Mouse (Mus musculus) hindbrain, embryonic 11.5 days (tissue): Measurements from ENCODE around the gene Pxt1. TPM values are rescaled to one million over a fixed set of nuclear protein-coding genes. Genes with fewer than 3 reads are reported as not detected.
"Not testable (repeated sequence)": the region's sequence is repeated elsewhere in the genome, so short reads cannot be mapped to it uniquely, and the experiment has no call there.

Experiments used
- ATAC-seq: fragments of 200-750 bp; cut with Nextera tagmentation; 2 replicates; pipeline ENCODE4 v1.8.0; 2017; ENCODE audit warnings: mild to moderate bottlenecking, moderate TSS enrichment, moderate library complexity; ENCODE audit not compliant: low FRiP score
- DNase-seq: peaks from one replicate; pipeline ENCODE4 v3.0.0-alpha.2; 2015; ENCODE audit warnings: low spot score
- H3K27ac ChIP-seq: fragments of 300-500 bp; sonication (generic); 2 replicates; pipeline ENCODE4 v1.5.1; 2014; ENCODE audit warnings: mild to moderate bottlenecking, low read depth, low read length
- H3K27me3 ChIP-seq: fragments of 300-500 bp; sonication (generic); 2 replicates; pipeline ENCODE4 v1.6.1; 2014; ENCODE audit warnings: mild to moderate bottlenecking, low read length, moderate library complexity, mixed read lengths; ENCODE audit not compliant: control insufficient read depth, insufficient read depth
- H3K36me3 ChIP-seq: fragments of 300-500 bp; sonication (generic); 2 replicates; pipeline ENCODE4 v1.6.1; 2014; ENCODE audit warnings: mild to moderate bottlenecking, low read length, moderate library complexity, mixed read lengths; ENCODE audit not compliant: control insufficient read depth, insufficient read depth
- H3K4me1 ChIP-seq: fragments of 300-500 bp; sonication (generic); replicated peaks from 2 replicates; pipeline ENCODE4 v1.6.1; 2014; ENCODE audit warnings: low read length, mixed read lengths; ENCODE audit not compliant: control insufficient read depth, insufficient read depth
- H3K4me2 ChIP-seq: fragments of 300-500 bp; sonication (generic); replicated peaks from 2 replicates; pipeline ENCODE4 v1.6.1; 2014; ENCODE audit warnings: mild to moderate bottlenecking, low read depth, low read length
- H3K4me3 ChIP-seq: fragments of 300-500 bp; sonication (generic); 2 replicates; pipeline ENCODE4 v1.5.1; 2014; ENCODE audit warnings: low read depth, low read length
- H3K9ac ChIP-seq: fragments of 300-500 bp; sonication (generic); 2 replicates; pipeline ENCODE4 v1.6.1; 2014; ENCODE audit warnings: low read depth, low read length
- H3K9me3 ChIP-seq: fragments of 300-500 bp; sonication (generic); 2 replicates; pipeline ENCODE4 v1.6.1; 2016; ENCODE audit warnings: low read length; ENCODE audit not compliant: control insufficient read depth
- WGBS: fragments of 180-500 bp; shearing (Covaris S2); extraction: QIAGEN DNeasy Blood & Tissue Kit; methylation state at CpG from one replicate; pipeline ENCODE4 v1.1.7; 2014; 5-methylcytosine and 5-hydroxymethylcytosine counted together
- polyA plus RNA-seq: library from polyadenylated mRNA; unstranded; fragments of >200 nt; fragmentation: Nextera tagmentation; extraction: Ambion mirVana; gene quantifications from 2 replicates; pipeline ENCODE4 v1.2.1, GENCODE M21; 2014

The Pxt1 gene
- 0.34 TPM in 1 of 2 replicates, not detected in the other for polyA plus RNA-seq

DNA sequence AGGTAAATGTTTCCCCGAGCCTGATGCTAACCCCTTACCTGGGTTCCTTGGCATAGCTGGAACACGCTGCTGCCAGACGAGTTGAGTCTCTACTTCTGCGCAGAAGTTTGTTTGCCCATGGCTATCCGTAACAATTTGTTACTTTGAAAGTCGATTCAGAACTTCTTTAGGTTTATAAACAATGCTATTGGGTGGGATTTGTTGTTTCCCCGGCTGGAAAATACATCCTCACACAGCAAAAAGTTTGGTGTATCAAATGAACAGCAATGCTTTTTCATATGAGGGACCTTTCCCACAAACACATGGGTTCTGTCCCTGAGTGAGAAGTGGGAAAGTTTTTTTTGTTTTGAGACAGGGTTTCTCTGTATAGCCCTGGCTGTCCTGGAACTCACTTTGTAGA is at the start of gene Pxt1:
Gene Pxt1, minus strand, starts transcription at position 101 of the 400 bp plus-strand sequence.
- ATAC-seq, result no peak
- no peaks in the 10 kb centered on the region for H3K9me3 ChIP-seq
- no peaks in the 10 kb centered on the region for H3K27me3 ChIP-seq
- H3K36me3 ChIP-seq, result no peaks in the 10 kb centered on the region
- H3K4me1 ChIP-seq, result no peaks in the 10 kb centered on the region
- DNase-seq, result no peak
- H3K4me2 ChIP-seq, result no peak within 1 kb of the TSS
- no peak within 1 kb of the TSS for H3K4me3 ChIP-seq
- H3K9ac ChIP-seq, result no peak within 1 kb of the TSS
- H3K27ac ChIP-seq, result no peak within 1 kb of the TSS
- 91% methylated on average over 7 of the region's 7 CpGs for WGBS

DNA sequence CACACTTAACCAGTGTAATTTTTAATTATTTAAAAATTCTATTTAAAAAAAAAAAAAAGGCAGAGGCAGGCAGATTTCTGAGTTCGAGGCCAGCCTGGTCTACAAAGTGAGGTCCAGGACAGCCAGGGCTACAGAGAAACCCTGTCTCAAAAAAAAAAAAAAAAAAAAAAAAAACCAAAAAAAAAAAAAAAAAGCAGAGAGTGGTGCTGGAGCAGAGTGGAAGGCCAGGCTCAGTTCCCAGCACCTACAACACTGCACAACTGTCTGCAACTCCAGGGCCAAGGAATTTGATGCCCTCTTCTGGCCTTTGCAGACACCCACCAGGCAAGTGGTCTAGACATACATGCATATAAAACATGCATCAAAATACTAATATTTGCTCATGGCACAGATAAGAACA is 49.4 kb upstream of the Pxt1 start:
- not testable (repeated sequence) for DNase-seq, H3K9me3 ChIP-seq, H3K4me3 ChIP-seq, H3K4me1 ChIP-seq, H3K27me3 ChIP-seq, H3K27ac ChIP-seq, H3K9ac ChIP-seq, ATAC-seq, H3K36me3 ChIP-seq, H3K4me2 ChIP-seq
- WGBS, result 88% methylated on average over 1 of the region's 1 CpGs

DNA sequence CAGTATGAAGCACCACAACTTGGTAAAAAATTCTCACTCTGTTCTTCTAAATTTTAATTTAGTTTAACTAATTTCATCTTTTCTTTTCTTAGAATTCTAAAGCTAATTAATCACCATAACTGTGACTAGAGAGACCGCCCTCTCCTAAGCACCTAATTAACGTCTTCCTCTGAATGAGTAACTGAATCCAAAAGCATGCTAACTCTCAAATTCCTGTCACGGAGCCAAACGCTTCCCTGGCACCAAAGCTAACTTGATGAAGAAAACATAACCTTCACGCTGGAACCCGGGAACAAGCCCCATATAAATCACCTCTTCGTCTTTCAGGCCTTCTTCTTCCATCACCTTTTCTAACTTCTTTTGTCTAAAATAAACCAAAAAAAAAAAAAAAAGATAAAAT is 48.5 kb upstream of the Pxt1 start:
- DNase-seq (no peak), ATAC-seq (no peak)
- Histone ChIP-seq H3K27ac (no peak overlapping the region), H3K9ac (no peak overlapping the region), H3K4me3 (no peak overlapping the region), H3K36me3 (peaks cover 10% of the 10 kb centered on the region; the same call in 1 of the 2 replicates), H3K9me3 (no peaks in the 10 kb centered on the region), H3K4me1 (no peaks in the 10 kb centered on the region), H3K4me2 (no peak overlapping the region), H3K27me3 (no peaks in the 10 kb centered on the region)
- WGBS, result 84% methylated on average over 7 of the region's 7 CpGs

DNA sequence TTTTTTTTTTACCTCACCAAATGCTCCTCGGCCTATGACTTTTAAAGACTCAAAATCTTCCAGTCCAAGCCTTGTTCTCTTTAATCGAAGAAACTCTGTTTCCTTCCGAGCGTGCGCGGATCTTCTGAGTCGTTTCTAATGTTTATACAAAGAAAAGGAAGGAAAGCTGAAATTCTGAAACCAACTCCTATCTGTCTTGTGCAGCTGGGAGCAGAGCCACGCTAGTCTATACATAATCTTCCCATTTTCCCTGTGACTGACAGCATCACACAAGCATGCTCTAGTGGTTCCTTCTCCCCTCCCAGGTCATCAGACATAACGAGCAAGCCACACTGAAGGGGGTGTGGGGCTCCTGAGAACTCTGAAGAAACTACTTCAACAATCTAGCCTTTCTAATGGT is 47.6 kb upstream of the Pxt1 start:
- Histone ChIP-seq H3K27ac (no peak overlapping the region), H3K27me3 (no peaks in the 10 kb centered on the region), H3K9me3 (no peaks in the 10 kb centered on the region), H3K4me1 (no peaks in the 10 kb centered on the region), H3K4me2 (no peak overlapping the region), H3K4me3 (no peak overlapping the region), H3K9ac (no peak overlapping the region), H3K36me3 (peaks cover 13% of the 10 kb centered on the region; the same call in 1 of the 2 replicates)
- 94% methylated on average over 9 of the region's 9 CpGs for WGBS
- no peak for DNase-seq
- no peak for ATAC-seq

DNA sequence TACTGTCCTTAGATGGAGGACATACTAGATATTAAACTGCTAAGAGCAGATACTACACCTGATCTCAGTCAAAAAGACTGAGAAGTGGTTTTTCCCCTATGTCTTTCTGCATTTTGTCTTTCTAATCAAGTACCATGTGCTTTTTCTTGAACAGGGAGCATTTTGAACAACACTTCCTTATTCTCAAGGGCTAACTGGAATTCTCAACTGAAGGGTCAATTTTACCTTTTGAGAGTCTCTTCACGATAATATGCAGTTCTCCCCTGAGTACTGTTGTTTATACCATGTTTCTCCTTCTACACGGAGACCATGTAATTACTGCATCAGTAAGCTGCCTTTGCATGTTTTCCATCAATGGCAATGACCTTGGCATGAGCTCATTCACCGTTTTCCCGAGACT is 46.4 kb upstream of the Pxt1 start:
- H3K27me3 ChIP-seq, result no peaks in the 10 kb centered on the region
- peaks cover 13% of the 10 kb centered on the region; the same call in 1 of the 2 replicates for H3K36me3 ChIP-seq
- WGBS, result 85% methylated on average over 4 of the region's 4 CpGs
- H3K4me1 ChIP-seq, result no peaks in the 10 kb centered on the region
- H3K4me2 ChIP-seq, result no peak overlapping the region
- H3K9ac ChIP-seq, result no peak overlapping the region
- ATAC-seq (no peak), DNase-seq (no peak)
- H3K4me3 ChIP-seq, result no peak overlapping the region
- H3K9me3 ChIP-seq, result no peaks in the 10 kb centered on the region
- no peak overlapping the region for H3K27ac ChIP-seq

DNA sequence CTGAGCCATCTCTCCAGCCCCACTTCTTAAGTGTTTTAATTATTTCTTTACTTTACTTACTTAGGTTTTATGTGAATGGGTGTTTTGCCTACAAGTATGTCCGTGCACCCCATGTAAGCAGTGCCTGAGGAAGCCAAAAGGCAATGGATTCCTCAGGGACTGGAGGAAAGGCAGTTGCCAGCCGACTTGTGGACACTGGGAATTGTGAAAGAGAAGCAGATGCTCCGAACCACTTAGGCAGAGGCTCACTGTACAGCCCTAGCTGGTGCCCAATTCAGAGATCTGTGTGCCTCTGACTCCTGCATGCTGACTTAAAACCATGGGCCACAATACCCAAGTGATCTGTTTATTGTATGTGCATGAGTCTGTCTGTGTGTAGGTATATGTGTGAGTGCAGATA is 45.4 kb upstream of the Pxt1 start:
- Histone ChIP-seq H3K9ac (no peak overlapping the region), H3K36me3 (peaks cover 13% of the 10 kb centered on the region; the same call in 1 of the 2 replicates), H3K4me1 (no peaks in the 10 kb centered on the region), H3K27me3 (no peaks in the 10 kb centered on the region), H3K27ac (no peak overlapping the region), H3K4me3 (no peak overlapping the region), H3K9me3 (no peaks in the 10 kb centered on the region), H3K4me2 (no peak overlapping the region)
- ATAC-seq (no peak), DNase-seq (no peak)
- WGBS, result 83% methylated on average over 3 of the region's 3 CpGs

DNA sequence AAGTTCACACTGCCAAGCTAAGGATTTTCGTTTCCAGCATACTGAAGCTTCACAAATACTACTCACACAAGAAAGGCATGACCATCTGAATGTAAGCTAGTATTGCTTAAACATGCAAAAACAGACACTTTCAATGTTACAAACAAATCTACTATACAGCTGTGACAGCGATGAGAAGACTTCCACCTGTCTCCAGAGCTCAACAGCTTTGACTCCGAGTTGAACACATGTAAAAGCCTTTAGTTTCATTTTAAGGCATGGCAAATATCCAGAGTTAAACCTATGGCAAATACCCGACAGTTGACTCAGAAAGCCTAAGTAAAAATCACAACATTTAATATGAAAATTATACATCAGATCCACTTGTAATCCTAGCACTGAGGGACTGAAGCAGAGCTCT is 44.7 kb upstream of the Pxt1 start:
- H3K9ac ChIP-seq, result no peak overlapping the region
- ATAC-seq, result no peak
- H3K4me3 ChIP-seq, result no peak overlapping the region
- H3K27ac ChIP-seq, result no peak overlapping the region
- no peaks in the 10 kb centered on the region for H3K9me3 ChIP-seq
- H3K4me2 ChIP-seq, result no peak overlapping the region
- DNase-seq, result no peak
- no peaks in the 10 kb centered on the region for H3K4me1 ChIP-seq
- H3K27me3 ChIP-seq, result no peaks in the 10 kb centered on the region
- H3K36me3 ChIP-seq, result peaks cover 13% of the 10 kb centered on the region; the same call in 1 of the 2 replicates
- 96% methylated on average over 4 of the region's 4 CpGs for WGBS

DNA sequence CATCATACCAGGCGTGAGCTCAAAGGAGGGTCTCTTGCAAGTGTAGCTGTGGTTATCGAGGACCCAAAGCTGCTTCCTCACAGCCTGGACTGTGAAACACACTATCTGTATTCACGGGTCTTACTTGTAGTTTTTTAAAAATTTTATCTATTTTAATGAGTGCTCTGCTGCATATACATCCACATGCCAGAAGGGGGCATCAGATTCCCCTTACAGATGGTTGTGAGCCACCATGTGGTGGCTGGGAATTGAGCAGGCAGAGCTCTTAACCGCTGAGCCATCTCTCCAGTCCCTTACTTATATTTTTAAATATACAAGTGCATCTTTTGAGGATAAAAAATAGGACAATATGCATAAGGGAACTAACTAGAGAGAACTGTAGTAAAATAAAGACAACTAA is 44.1 kb upstream of the Pxt1 start:
- Histone ChIP-seq H3K4me3 (no peak overlapping the region), H3K36me3 (peaks cover 13% of the 10 kb centered on the region; the same call in 1 of the 2 replicates), H3K4me2 (no peak overlapping the region), H3K9ac (no peak overlapping the region), H3K4me1 (no peaks in the 10 kb centered on the region), H3K9me3 (no peaks in the 10 kb centered on the region), H3K27ac (no peak overlapping the region), H3K27me3 (no peaks in the 10 kb centered on the region)
- ATAC-seq (no peak), DNase-seq (peak; percentile 68)
- 74% methylated on average over 4 of the region's 4 CpGs for WGBS

DNA sequence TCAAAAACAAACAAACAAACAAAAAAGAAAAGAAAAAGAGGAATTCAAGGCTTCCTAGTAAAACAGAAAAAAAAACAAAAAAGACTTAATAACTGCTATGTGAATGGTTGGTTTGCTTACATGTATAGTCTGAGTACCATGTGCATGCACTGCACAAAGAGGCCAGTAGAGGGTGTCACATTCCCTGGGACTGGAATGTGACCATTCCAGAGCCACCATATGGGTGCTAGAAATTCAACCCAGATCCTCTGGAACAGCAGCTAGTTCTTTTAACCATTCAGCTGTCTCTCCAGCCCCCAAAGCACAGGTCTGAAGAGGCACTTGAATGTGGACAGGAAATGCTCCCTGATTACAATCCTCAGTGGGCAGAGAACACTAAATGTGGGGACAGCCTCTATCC is 43.2 kb upstream of the Pxt1 start:
- H3K4me3 ChIP-seq, result no peak overlapping the region
- no peaks in the 10 kb centered on the region for H3K4me1 ChIP-seq
- H3K4me2 ChIP-seq, result no peak overlapping the region
- H3K27me3 ChIP-seq, result no peaks in the 10 kb centered on the region
- H3K9ac ChIP-seq, result no peak overlapping the region
- H3K36me3 ChIP-seq, result peaks cover 13% of the 10 kb centered on the region; the same call in 1 of the 2 replicates
- peak; percentile 59 for DNase-seq
- H3K27ac ChIP-seq, result no peak overlapping the region
- no peaks in the 10 kb centered on the region for H3K9me3 ChIP-seq
- no peak for ATAC-seq
